Mouse (Mus musculus) heart, embryonic 11.5 days (tissue): ENCODE measurements around the gene Spag6. TPM values are rescaled to one million over a fixed set of nuclear protein-coding genes. Genes with fewer than 3 reads are reported as not detected.

ENCODE experiments used
- ATAC-seq: fragments of 200-750 bp; cut with Nextera tagmentation; replicated peaks from 2 replicates; pipeline ENCODE4 v1.8.0; 2017; ENCODE audit warnings: moderate library complexity; ENCODE audit not compliant: insufficient number of reproducible peaks, low FRiP score, low TSS enrichment
- H3K27ac ChIP-seq: fragments of 300-500 bp; sonication (generic); 2 replicates; pipeline ENCODE4 v1.5.1; 2014; ENCODE audit warnings: mild to moderate bottlenecking, low read depth, low read length
- H3K27me3 ChIP-seq: fragments of 300-500 bp; sonication (generic); 2 replicates; pipeline ENCODE4 v1.6.1; 2014; ENCODE audit warnings: mild to moderate bottlenecking, low read length, mixed read lengths; ENCODE audit not compliant: control insufficient read depth, insufficient read depth
- H3K36me3 ChIP-seq: fragments of 300-500 bp; sonication (generic); 2 replicates; pipeline ENCODE4 v1.6.1; 2014; ENCODE audit warnings: mild to moderate bottlenecking, low read length, moderate library complexity, mixed read lengths; ENCODE audit not compliant: control insufficient read depth, insufficient read depth
- H3K4me1 ChIP-seq: fragments of 300-500 bp; sonication (generic); 2 replicates; pipeline ENCODE4 v1.6.1; 2014; ENCODE audit warnings: low read length; ENCODE audit not compliant: control insufficient read depth, insufficient read depth
- H3K4me2 ChIP-seq: fragments of 300-500 bp; sonication (generic); 2 replicates; pipeline ENCODE4 v1.6.1; 2014; ENCODE audit warnings: mild to moderate bottlenecking, moderate library complexity
- H3K4me3 ChIP-seq: fragments of 300-500 bp; sonication (generic); 2 replicates; pipeline ENCODE4 v1.5.1; 2014; ENCODE audit warnings: low read depth, low read length
- H3K9ac ChIP-seq: fragments of 300-500 bp; sonication (generic); 2 replicates; pipeline ENCODE4 v1.6.1; 2014; ENCODE audit warnings: mild to moderate bottlenecking, low read depth, low read length, moderate library complexity
- H3K9me3 ChIP-seq: fragments of 300-500 bp; sonication (generic); replicated peaks from 2 replicates; pipeline ENCODE4 v1.6.1; 2016; ENCODE audit warnings: low read length; ENCODE audit not compliant: control insufficient read depth
- WGBS: fragments of 180-500 bp; shearing (Covaris S2); extraction: QIAGEN DNeasy Blood & Tissue Kit; methylation state at CpG from one replicate; pipeline ENCODE4 v1.1.7; 2014; ENCODE audit not compliant: insufficient replicate concordance; 5-methylcytosine and 5-hydroxymethylcytosine counted together
- polyA plus RNA-seq: library from polyadenylated mRNA; unstranded; fragments of >200 nt; fragmentation: Nextera tagmentation; extraction: Ambion mirVana; gene quantifications from 2 replicates; pipeline ENCODE4 v1.2.1, GENCODE M21; 2014

The Spag6 gene
- not detected in 2 replicates for polyA plus RNA-seq

GRCm38 (mm10) chr2:18693871-18694610 is at the start of gene Spag6:
TSS of gene Spag6 (plus strand) at chr2:18694032.
- WGBS = under 1% methylated on average over 54 of the region's 61 CpGs
- peak; percentile 73 for ATAC-seq

GRCm38 (mm10) chr2:18648563-18648962 is 45.3 kb upstream of the Spag6 start:
- H3K4me3 ChIP-seq = no peak overlapping the region
- H3K27me3 ChIP-seq = no peaks in the 10 kb centered on the region
- no peak overlapping the region for H3K9ac ChIP-seq
- H3K4me2 ChIP-seq = no peak overlapping the region
- no peaks in the 10 kb centered on the region for H3K4me1 ChIP-seq
- no peaks in the 10 kb centered on the region for H3K9me3 ChIP-seq
- no peak overlapping the region for H3K27ac ChIP-seq
- 80% methylated on average over 3 of the region's 4 CpGs for WGBS
- no peaks in the 10 kb centered on the region for H3K36me3 ChIP-seq
- ATAC-seq = no peak

More at GRCm38 (mm10) chr2:18693871-18694610, at the start of gene Spag6:
- Histone ChIP-seq H3K27me3 (peaks cover 57% of the 10 kb centered on the region), H3K9ac (peak within 1 kb of the TSS; percentile 84), H3K9me3 (no peaks in the 10 kb centered on the region), H3K4me1 (peaks cover 10% of the 10 kb centered on the region), H3K27ac (peak within 1 kb of the TSS; percentile 46), H3K4me3 (peak within 1 kb of the TSS; percentile 65), H3K36me3 (no peaks in the 10 kb centered on the region), H3K4me2 (peak within 1 kb of the TSS; percentile 97)

- H3K27ac ChIP-seq = no peak overlapping the region
- no peak overlapping the region for H3K4me3 ChIP-seq
- no peak overlapping the region for H3K4me2 ChIP-seq
- H3K27me3 ChIP-seq = no peaks in the 10 kb centered on the region
- H3K9me3 ChIP-seq = no peaks in the 10 kb centered on the region
- 47% methylated on average over 5 of the region's 5 CpGs for WGBS
- H3K36me3 ChIP-seq = no peaks in the 10 kb centered on the region
- ATAC-seq = no peak
- H3K4me1 ChIP-seq = no peaks in the 10 kb centered on the region
- H3K9ac ChIP-seq = no peak overlapping the region
Observed at GRCm38 (mm10) chr2:18654821-18655220, 39.0 kb upstream of the Spag6 start.

- no peak overlapping the region for H3K4me3 ChIP-seq
- peaks cover 6% of the 10 kb centered on the region; the same call in 1 of the 2 replicates for H3K27me3 ChIP-seq
- H3K36me3 ChIP-seq = no peaks in the 10 kb centered on the region
- H3K4me2 ChIP-seq = no peak overlapping the region
- no peaks in the 10 kb centered on the region for H3K4me1 ChIP-seq
- WGBS = 77% methylated on average over 3 of the region's 3 CpGs
- H3K9ac ChIP-seq = no peak overlapping the region
- ATAC-seq = no peak
- no peak overlapping the region for H3K27ac ChIP-seq
- H3K9me3 ChIP-seq = no peaks in the 10 kb centered on the region
Observed at GRCm38 (mm10) chr2:18664003-18664402, 29.8 kb upstream of the Spag6 start.

- Histone ChIP-seq H3K36me3 (no peaks in the 10 kb centered on the region), H3K9me3 (no peaks in the 10 kb centered on the region), H3K9ac (no peak overlapping the region), H3K27me3 (peaks cover 10% of the 10 kb centered on the region; the same call in 1 of the 2 replicates), H3K4me2 (no peak overlapping the region), H3K4me1 (no peaks in the 10 kb centered on the region), H3K27ac (no peak overlapping the region), H3K4me3 (no peak overlapping the region)
- no peak for ATAC-seq
- WGBS = 13% methylated on average over 6 of the region's 6 CpGs
Observed at GRCm38 (mm10) chr2:18671041-18671440, 22.8 kb upstream of the Spag6 start.

- under 1% methylated on average over 69 of the region's 91 CpGs for WGBS
- no peaks in the 10 kb centered on the region for H3K4me1 ChIP-seq
- ATAC-seq = peak; percentile 84
Observed at GRCm38 (mm10) chr2:18672133-18672765, 21.6 kb upstream of the Spag6 start, which contains the start of gene Commd3. TSS of gene Commd3 (plus strand) at chr2:18672384.

GRCm38 (mm10) chr2:18672766-18673164 is 21.1 kb upstream of the Spag6 start:
- Histone ChIP-seq H3K4me2 (peak overlapping the region; percentile 86), H3K4me1 (no peaks in the 10 kb centered on the region), H3K27me3 (peaks cover 10% of the 10 kb centered on the region; the same call in 1 of the 2 replicates), H3K36me3 (no peaks in the 10 kb centered on the region), H3K9ac (peak overlapping the region; percentile 95), H3K27ac (peak overlapping the region; percentile 94), H3K9me3 (no peaks in the 10 kb centered on the region), H3K4me3 (peak overlapping the region; percentile 91)
- no peak for ATAC-seq
- WGBS = 2% methylated on average over 11 of the region's 11 CpGs

More at GRCm38 (mm10) chr2:18672133-18672765, 21.6 kb upstream of the Spag6 start, which contains the start of gene Commd3:
- Histone ChIP-seq H3K27ac (peak within 1 kb of the TSS; percentile 94), H3K9me3 (no peaks in the 10 kb centered on the region), H3K27me3 (peaks cover 10% of the 10 kb centered on the region; the same call in 1 of the 2 replicates), H3K36me3 (no peaks in the 10 kb centered on the region), H3K9ac (peak within 1 kb of the TSS; percentile 95), H3K4me3 (peak within 1 kb of the TSS; percentile 91), H3K4me2 (peak within 1 kb of the TSS; percentile 86)

GRCm38 (mm10) chr2:18673766-18674165 is 20.1 kb upstream of the Spag6 start:
- Histone ChIP-seq H3K4me1 (peaks cover 4% of the 10 kb centered on the region), H3K27me3 (peaks cover 9% of the 10 kb centered on the region; the same call in 1 of the 2 replicates), H3K4me3 (no peak overlapping the region), H3K36me3 (no peaks in the 10 kb centered on the region), H3K9me3 (no peaks in the 10 kb centered on the region), H3K9ac (no peak overlapping the region), H3K27ac (no peak overlapping the region), H3K4me2 (no peak overlapping the region)
- WGBS = 51% methylated on average over 4 of the region's 4 CpGs
- ATAC-seq = no peak
